Mouse (Mus musculus) limb, embryonic 10.5 days (tissue): Measurements from ENCODE around the gene Gm5796. TPM values are rescaled to one million over a fixed set of nuclear protein-coding genes. Genes with fewer than 3 reads are reported as not detected.
"Not testable (repeated sequence)": the region's sequence is repeated elsewhere in the genome, so short reads cannot be mapped to it uniquely, and the experiment has no call there.

Source experiments
- DNase-seq: peaks from one replicate; pipeline ENCODE4 v3.0.0-alpha.2; 2017; ENCODE audit warnings: low spot score
- H3K27ac ChIP-seq: fragments of 300-500 bp; sonication (generic); 2 replicates; pipeline ENCODE4 v1.5.1; 2016; ENCODE audit warnings: mild to moderate bottlenecking
- H3K27me3 ChIP-seq: fragments of 300-500 bp; sonication (generic); 2 replicates; pipeline ENCODE4 v1.6.1; 2016; ENCODE audit warnings: low read depth, mild to moderate bottlenecking; ENCODE audit not compliant: poor library complexity, severe bottlenecking
- H3K36me3 ChIP-seq: fragments of 300-500 bp; sonication (generic); 2 replicates; pipeline ENCODE4 v1.6.1; 2016; ENCODE audit warnings: mild to moderate bottlenecking, moderate library complexity
- H3K4me1 ChIP-seq: fragments of 300-500 bp; sonication (generic); 2 replicates; pipeline ENCODE4 v1.6.1; 2016
- H3K4me3 ChIP-seq: fragments of 300-500 bp; sonication (generic); 2 replicates; pipeline ENCODE4 v1.5.1; 2016; ENCODE audit warnings: mild to moderate bottlenecking, moderate library complexity
- H3K9me3 ChIP-seq: fragments of 300-500 bp; sonication (generic); replicated peaks from 2 replicates; pipeline ENCODE4 v1.6.1; 2016; ENCODE audit warnings: mild to moderate bottlenecking
- WGBS: fragments of 180-500 bp; shearing (Covaris S2); methylation state at CpG from one replicate; pipeline ENCODE4 v1.1.7; 2016; 5-methylcytosine and 5-hydroxymethylcytosine counted together
- polyA plus RNA-seq: library from polyadenylated mRNA; unstranded; fragments of >200 nt; fragmentation: Nextera tagmentation; extraction: Ambion mirVana; gene quantifications from 2 replicates; pipeline ENCODE4 v1.2.1, GENCODE M21; 2016

Gene Gm5796
- 0.20 and 0.63 TPM in 2 replicates for polyA plus RNA-seq

DNA sequence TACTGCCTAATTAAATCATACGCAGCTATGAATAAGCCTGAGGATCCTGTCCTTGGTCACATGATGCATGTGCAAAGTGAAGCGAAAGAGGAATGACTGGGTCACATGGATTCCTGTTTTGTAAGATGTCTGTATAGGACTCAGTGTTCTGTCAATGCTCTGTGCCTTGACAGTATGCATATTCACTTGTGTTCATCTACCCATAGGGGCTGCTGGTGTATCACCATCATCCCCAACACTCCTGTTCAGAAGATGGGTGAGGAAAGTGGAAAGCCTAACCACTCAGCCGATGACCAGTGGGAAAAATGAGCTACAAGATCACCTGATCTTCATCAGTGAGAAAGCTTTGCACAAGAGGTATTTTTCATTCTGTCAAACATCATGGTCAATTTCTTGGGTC is at the start of gene Gm5796:
TSS of gene Gm5796 (plus strand) at position 301 of the 400 bp plus-strand sequence.
- not testable (repeated sequence) for H3K36me3 ChIP-seq, H3K27ac ChIP-seq, H3K4me1 ChIP-seq, H3K27me3 ChIP-seq, H3K9me3 ChIP-seq, DNase-seq, H3K4me3 ChIP-seq
- 100% methylated on average over 1 of the region's 3 CpGs for WGBS

DNA sequence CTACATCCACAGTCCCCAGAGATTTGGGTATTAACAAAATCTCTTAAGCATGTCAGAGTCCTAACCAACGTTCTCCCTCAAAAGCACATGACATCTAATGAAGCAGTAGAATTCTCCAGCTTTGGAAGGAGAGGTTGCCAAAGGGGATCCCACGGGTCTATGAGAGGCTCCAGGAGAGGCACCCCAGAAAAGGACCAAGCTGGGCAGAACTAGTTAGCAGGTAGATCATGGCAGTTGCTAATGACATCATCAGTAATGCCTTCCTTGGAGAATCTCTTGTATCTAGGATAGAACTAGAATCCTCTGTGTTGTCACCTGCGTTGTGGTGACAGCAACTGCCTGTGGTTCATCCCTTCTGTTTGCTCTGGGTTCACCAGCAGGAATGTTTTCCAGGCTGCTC is 25.6 kb upstream of the Gm5796 start, which contains the start of gene Gm3099:
TSS of gene Gm3099 (plus strand) at position 301 of the 400 bp plus-strand sequence.
- H3K4me1 ChIP-seq, H3K4me3 ChIP-seq, H3K36me3 ChIP-seq, DNase-seq, H3K27me3 ChIP-seq, H3K27ac ChIP-seq, H3K9me3 ChIP-seq: not testable (repeated sequence)
- WGBS: 79% methylated on average over 1 of the region's 3 CpGs

DNA sequence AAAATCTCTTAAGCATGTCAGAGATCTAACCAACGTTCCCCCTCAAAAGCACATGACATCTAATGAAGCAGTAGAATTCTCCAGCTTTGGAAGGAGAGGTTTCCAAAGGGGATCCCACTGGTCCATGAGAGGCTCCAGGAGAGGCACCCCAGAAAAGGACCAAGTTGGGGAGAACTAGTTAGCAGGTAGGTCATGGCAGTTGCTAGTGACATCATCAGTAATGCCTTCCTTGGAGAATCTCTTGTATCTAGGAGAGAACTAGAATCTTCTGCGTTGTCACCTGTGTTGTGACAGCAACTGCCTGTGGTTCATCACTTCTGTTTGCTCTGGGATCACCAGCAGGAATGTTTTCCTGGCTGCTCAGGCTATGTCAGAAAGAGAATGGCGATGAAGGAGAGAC is 60.1 kb downstream of the Gm5796 start, which contains the start of gene Gm3115:
TSS of gene Gm3115 (plus strand) at position 301 of the 400 bp plus-strand sequence.
- not testable (repeated sequence) for H3K36me3 ChIP-seq, H3K4me3 ChIP-seq, H3K27me3 ChIP-seq, H3K9me3 ChIP-seq, DNase-seq, H3K4me1 ChIP-seq, H3K27ac ChIP-seq
- WGBS: 66% methylated on average over 3 of the region's 3 CpGs

Other genes with a start within 250 kb of the Gm5796 start
- gene Gm3002, start 213.9 kb upstream of the Gm5796 start, polyA plus RNA-seq: 0.25 TPM in 1 of 2 replicates, not detected in the other
- not detected in 2 replicates for gene Gm3033, start 177.7 kb upstream of the Gm5796 start, polyA plus RNA-seq
- not detected in 2 replicates for gene Gm2916, start 139.8 kb upstream of the Gm5796 start, polyA plus RNA-seq
- gene Gm3029, start 92.2 kb upstream of the Gm5796 start, polyA plus RNA-seq: not detected in 2 replicates
- gene Gm3095, start 60.4 kb upstream of the Gm5796 start, polyA plus RNA-seq: not detected in 2 replicates
- not detected in 2 replicates for gene Gm3099, start 25.5 kb upstream of the Gm5796 start, polyA plus RNA-seq
- not detected in 2 replicates for gene Gm3115, start 60.2 kb downstream of the Gm5796 start, polyA plus RNA-seq
- gene Gm8108, start 86.6 kb downstream of the Gm5796 start, polyA plus RNA-seq: 0.54 TPM in 1 of 2 replicates, not detected in the other
- gene Gm3127, start 141.1 kb downstream of the Gm5796 start, polyA plus RNA-seq: not detected in 2 replicates
- 0.16 and 0.59 TPM in 2 replicates for gene Gm2974, start 158.6 kb downstream of the Gm5796 start, polyA plus RNA-seq
- not detected in 2 replicates for gene Gm3138, start 225.7 kb downstream of the Gm5796 start, polyA plus RNA-seq